In the genomic region with DNA sequence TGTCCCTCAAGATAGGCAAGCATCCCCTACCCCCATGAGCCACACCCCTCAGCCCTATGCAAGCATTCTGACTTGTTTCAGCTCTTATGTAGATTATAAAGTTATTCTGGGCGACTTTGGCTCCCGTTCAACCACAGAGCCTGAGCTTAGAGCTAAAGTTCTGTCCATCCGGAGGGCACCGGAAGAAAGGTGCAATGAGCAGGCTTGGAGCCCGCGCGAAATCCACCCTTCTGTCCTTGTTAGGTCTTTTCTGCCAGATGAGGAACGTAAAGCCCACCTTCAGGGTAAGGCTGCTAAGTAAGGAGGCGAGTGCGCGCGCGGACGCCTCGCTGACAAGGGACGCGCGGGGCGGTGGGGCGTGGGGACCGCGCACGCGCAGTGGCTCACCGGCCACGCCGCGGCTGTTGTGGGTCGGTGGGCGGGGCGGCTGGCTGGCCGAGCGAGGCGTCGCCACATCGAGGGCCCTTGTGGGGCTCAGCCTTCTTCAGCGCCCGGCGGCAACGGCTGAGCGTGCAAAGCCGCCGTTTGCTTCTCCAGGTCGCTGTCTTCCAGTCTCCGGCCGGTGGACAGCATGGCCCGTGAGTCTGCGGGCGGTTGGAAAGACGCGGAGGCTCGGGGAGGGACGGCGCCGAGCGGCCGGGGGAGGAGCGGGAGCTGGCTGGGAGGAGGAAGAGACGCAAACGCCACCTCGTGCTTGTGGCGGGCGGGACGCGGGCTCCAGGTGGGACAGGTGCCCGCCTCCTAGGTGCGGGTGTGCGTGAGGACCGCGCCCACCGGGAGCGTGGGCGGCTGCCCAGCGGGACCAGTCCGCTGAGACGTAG, we compare ENCODE assay signal across 8 mouse cellular contexts. TPM values are rescaled to one million over a fixed set of nuclear protein-coding genes. Genes with fewer than 3 reads are reported as not detected.
DNase-seq lines count a peak whose midpoint lies in the region; ATAC-seq and TF ChIP-seq lines count a peak whose summit lies in the region.

A gene (plus strand): TSS at position 361 of the 821 bp plus-strand sequence.

- no peaks in the 10 kb centered on the region for H3K36me3 ChIP-seq in E14TG2a.4 (ENCODE audit: insufficient read depth, low read length)
- H3K36me3 ChIP-seq in forebrain, embryonic 15.5 days = peaks cover 4% of the 10 kb centered on the region; the same call in 1 of the 2 replicates
- no peaks in the 10 kb centered on the region for H3K36me3 ChIP-seq in lung, embryonic 16.5 days (ENCODE audit: control insufficient read depth, insufficient read depth, low read length)

- peak within 1 kb of the TSS; percentile 80 for H3K4me3 ChIP-seq in E14TG2a.4 (replicated peaks; ENCODE audit: low read length)
- H3K4me3 ChIP-seq in forebrain, embryonic 15.5 days = peak within 1 kb of the TSS; percentile 84
- peak within 1 kb of the TSS; percentile 84 for H3K4me3 ChIP-seq in lung, embryonic 16.5 days (ENCODE audit: low read length)

- H3K27ac ChIP-seq in forebrain, embryonic 15.5 days (replicated peaks) = peak within 1 kb of the TSS; percentile 68
- H3K27ac ChIP-seq in lung, embryonic 16.5 days (ENCODE audit: low read length) = peak within 1 kb of the TSS; percentile 77

- TF ChIP-seq CTCF in E14TG2a.4 (conservative IDR thresholded peaks at IDR 0.05; ENCODE audit: low read length) = no peak

- no peaks in the 10 kb centered on the region for H3K9me3 ChIP-seq in E14TG2a.4 (ENCODE audit: low read length)
- no peaks in the 10 kb centered on the region for H3K9me3 ChIP-seq in forebrain, embryonic 15.5 days
- no peaks in the 10 kb centered on the region for H3K9me3 ChIP-seq in lung, embryonic 16.5 days (ENCODE audit: control insufficient read depth, low read length)

- peaks cover 12% of the 10 kb centered on the region for H3K4me1 ChIP-seq in E14TG2a.4 (replicated peaks; ENCODE audit: low read depth, low read length)
- peaks cover 31% of the 10 kb centered on the region for H3K4me1 ChIP-seq in forebrain, embryonic 15.5 days
- peaks cover 5% of the 10 kb centered on the region for H3K4me1 ChIP-seq in lung, embryonic 16.5 days (replicated peaks; ENCODE audit: control insufficient read depth, insufficient read depth, low read length)

- peak; percentile 78 for ATAC-seq in forebrain, embryonic 15.5 days (replicated peaks)
- ATAC-seq in lung, embryonic 16.5 days (ENCODE audit: low read depth) = peak; percentile 88

- peak within 1 kb of the TSS; percentile 89 for H3K4me2 ChIP-seq in forebrain, embryonic 15.5 days (replicated peaks)
- peak within 1 kb of the TSS; percentile 96 for H3K4me2 ChIP-seq in lung, embryonic 16.5 days (ENCODE audit: low read depth, low read length)

- peaks cover 35% of the 10 kb centered on the region for H3K27me3 ChIP-seq in E14TG2a.4 (ENCODE audit: insufficient read depth, low read length)
- no peaks in the 10 kb centered on the region for H3K27me3 ChIP-seq in forebrain, embryonic 15.5 days
- no peaks in the 10 kb centered on the region for H3K27me3 ChIP-seq in lung, embryonic 16.5 days (ENCODE audit: control insufficient read depth, insufficient read depth, low read depth, low read length)

- intact Hi-C loops in heart, postnatal 25 days (cut with DNase I) = loop anchor here (2.0 to 10.0 kb wide), 2 partner anchors 17 to 763 kb away; a partner anchor contains a TSS

- under 1% methylated on average over 74 of the region's 76 CpGs for WGBS in forebrain, embryonic 15.5 days
- under 1% methylated on average over 73 of the region's 76 CpGs for WGBS in lung, embryonic 16.5 days

- peak; percentile 44 for DNase-seq in c-Kit-positive CD71-positive TER-119-negative erythroid progenitor cells, embryonic 14.5 days (ENCODE audit: low read depth)
- DNase-seq in heart, postnatal 25 days (ENCODE audit: low spot score) = peak; percentile 63
- DNase-seq in layer of hippocampus, adult 8-10 months (ENCODE audit: low spot score in 2 of 2) = peak; percentile 47 to 74
- DNase-seq in ovary, postnatal 14 days (ENCODE audit: low spot score) = peak; percentile 73
- DNase-seq in thymus, postnatal 14 days = peak; percentile 77

- peak within 1 kb of the TSS; percentile 76 for H3K9ac ChIP-seq in forebrain, embryonic 15.5 days (replicated peaks)
- H3K9ac ChIP-seq in lung, embryonic 16.5 days (ENCODE audit: low read length) = peak within 1 kb of the TSS; percentile 83

RNA-seq across cellular contexts. Expression of the gene that starts here (rescaled TPM):
- polyA plus RNA-seq in forebrain, embryonic 15.5 days (2015; fragmentation: Nextera tagmentation; extraction: Ambion mirVana) = 391 and 397 TPM in 2 replicates
- total RNA-seq in heart, postnatal 25 days (2021) = 1 to 10 TPM; 5.6 to 6.7 TPM
- 10 to 100 TPM in 2 of 4 experiments, 1 to 10 TPM in 2; 8.5 to 13.2 (median 11.4) TPM for total RNA-seq in layer of hippocampus, adult 8-10 months (2022)
- polyA plus RNA-seq in lung, embryonic 16.5 days (2015; fragmentation: Nextera tagmentation; extraction: Ambion mirVana) = 108 and 131 TPM in 2 replicates

Comparison
In these comparisons a context has a peak if more than half of its experiments do, and no peak if none do; other contexts are left out.
1. Peak in every context shown above with its lines: DNase-seq, ATAC-seq, H3K4me3 ChIP-seq and H3K27ac ChIP-seq.